Mouse (Mus musculus) midbrain, embryonic 16.5 days (tissue): ENCODE measurements at regions not wholly inside any gene's neighbourhood (a gene's known extent, or its start where the extent isn't known, plus 50 kb on each side); places are given as distances from the start of the nearest gene placed in this dataset.

Experiments used
- ATAC-seq: fragments of 200-750 bp; cut with Nextera tagmentation; 2 replicates; pipeline ENCODE4 v1.8.0; 2017; ENCODE audit warnings: moderate TSS enrichment
- H3K27ac ChIP-seq: fragments of 300-500 bp; sonication (generic); 2 replicates; pipeline ENCODE4 v1.5.1; 2014; ENCODE audit warnings: mild to moderate bottlenecking, low read length, mixed read lengths
- H3K27me3 ChIP-seq: fragments of 300-500 bp; sonication (generic); 2 replicates; pipeline ENCODE4 v1.6.1; 2014; ENCODE audit warnings: low read depth, low read length, mixed read lengths; ENCODE audit not compliant: control insufficient read depth, insufficient read depth
- H3K36me3 ChIP-seq: fragments of 300-500 bp; sonication (generic); 2 replicates; pipeline ENCODE4 v1.6.1; 2014; ENCODE audit warnings: mild to moderate bottlenecking, low read length, moderate library complexity, mixed read lengths; ENCODE audit not compliant: control insufficient read depth, insufficient read depth
- H3K4me1 ChIP-seq: fragments of 300-500 bp; sonication (generic); 2 replicates; pipeline ENCODE4 v1.6.1; 2014; ENCODE audit warnings: mild to moderate bottlenecking, low read length, mixed read lengths; ENCODE audit not compliant: control insufficient read depth, insufficient read depth
- H3K4me2 ChIP-seq: fragments of 300-500 bp; sonication (generic); 2 replicates; pipeline ENCODE4 v1.6.1; 2014; ENCODE audit warnings: mild to moderate bottlenecking, low read length, mixed read lengths
- H3K4me3 ChIP-seq: fragments of 300-500 bp; sonication (generic); 2 replicates; pipeline ENCODE4 v1.5.1; 2014; ENCODE audit warnings: low read depth, mild to moderate bottlenecking, low read length, moderate library complexity, mixed read lengths
- H3K9ac ChIP-seq: fragments of 300-500 bp; sonication (generic); 2 replicates; pipeline ENCODE4 v1.6.1; 2014; ENCODE audit warnings: low read depth, low read length, mixed read lengths
- H3K9me3 ChIP-seq: fragments of 300-500 bp; sonication (generic); replicated peaks from 2 replicates; pipeline ENCODE4 v1.6.1; 2014; ENCODE audit warnings: mild to moderate bottlenecking, low read length, mixed read lengths; ENCODE audit not compliant: control insufficient read depth, poor library complexity, severe bottlenecking
- WGBS: fragments of 180-500 bp; shearing (Covaris S2); extraction: QIAGEN DNeasy Blood & Tissue Kit; methylation state at CpG from one replicate; pipeline ENCODE4 v1.1.7; 2014; 5-methylcytosine and 5-hydroxymethylcytosine counted together

GRCm38 (mm10) chr5:80326986-80327385, 693.0 kb upstream of the Adgrl3 start:
- H3K4me3 ChIP-seq = no peak overlapping the region
- H3K9ac ChIP-seq = no peak overlapping the region
- H3K27ac ChIP-seq = no peak overlapping the region
- no peaks in the 10 kb centered on the region for H3K36me3 ChIP-seq
- H3K9me3 ChIP-seq = no peaks in the 10 kb centered on the region
- 92% methylated on average over 1 of the region's 1 CpGs for WGBS
- no peaks in the 10 kb centered on the region for H3K4me1 ChIP-seq
- ATAC-seq = no peak
- no peaks in the 10 kb centered on the region for H3K27me3 ChIP-seq
- no peak overlapping the region for H3K4me2 ChIP-seq

GRCm38 (mm10) chr5:80345155-80345554, 674.8 kb upstream of the Adgrl3 start:
- Histone ChIP-seq H3K4me3 (no peak overlapping the region), H3K27ac (no peak overlapping the region), H3K4me1 (no peaks in the 10 kb centered on the region), H3K36me3 (no peaks in the 10 kb centered on the region), H3K9me3 (no peaks in the 10 kb centered on the region), H3K27me3 (no peaks in the 10 kb centered on the region), H3K4me2 (no peak overlapping the region), H3K9ac (no peak overlapping the region)
- 89% methylated on average over 4 of the region's 4 CpGs for WGBS
- no peak for ATAC-seq

- Histone ChIP-seq H3K27ac (no peak overlapping the region), H3K4me1 (no peaks in the 10 kb centered on the region), H3K4me2 (no peak overlapping the region), H3K36me3 (no peaks in the 10 kb centered on the region), H3K9me3 (no peaks in the 10 kb centered on the region), H3K4me3 (no peak overlapping the region), H3K27me3 (no peaks in the 10 kb centered on the region), H3K9ac (no peak overlapping the region)
- no peak for ATAC-seq
- 100% methylated on average over 1 of the region's 1 CpGs for WGBS
Measured at GRCm38 (mm10) chr5:80358271-80358670, 661.7 kb upstream of the Adgrl3 start.

- Histone ChIP-seq H3K9ac (no peak overlapping the region), H3K9me3 (no peaks in the 10 kb centered on the region), H3K27ac (no peak overlapping the region), H3K4me2 (no peak overlapping the region), H3K36me3 (no peaks in the 10 kb centered on the region), H3K4me1 (no peaks in the 10 kb centered on the region), H3K4me3 (no peak overlapping the region), H3K27me3 (no peaks in the 10 kb centered on the region)
- ATAC-seq = no peak
- 32% methylated on average over 3 of the region's 3 CpGs for WGBS
Measured at GRCm38 (mm10) chr5:80393656-80394055, 626.3 kb upstream of the Adgrl3 start.

GRCm38 (mm10) chr5:80402666-80403065, 617.3 kb upstream of the Adgrl3 start:
- peaks cover 2% of the 10 kb centered on the region; the same call in 1 of the 2 replicates for H3K9me3 ChIP-seq
- H3K27ac ChIP-seq = no peak overlapping the region
- H3K4me2 ChIP-seq = no peak overlapping the region
- no peaks in the 10 kb centered on the region for H3K36me3 ChIP-seq
- no peak overlapping the region for H3K9ac ChIP-seq
- H3K4me1 ChIP-seq = no peaks in the 10 kb centered on the region
- no peaks in the 10 kb centered on the region for H3K27me3 ChIP-seq
- ATAC-seq = peak; percentile 82
- H3K4me3 ChIP-seq = no peak overlapping the region

GRCm38 (mm10) chr5:80416116-80416515, 603.8 kb upstream of the Adgrl3 start:
- no peaks in the 10 kb centered on the region for H3K27me3 ChIP-seq
- no peak overlapping the region for H3K27ac ChIP-seq
- H3K4me1 ChIP-seq = no peaks in the 10 kb centered on the region
- ATAC-seq = no peak
- H3K9me3 ChIP-seq = no peaks in the 10 kb centered on the region
- H3K4me2 ChIP-seq = no peak overlapping the region
- no peak overlapping the region for H3K4me3 ChIP-seq
- H3K36me3 ChIP-seq = no peaks in the 10 kb centered on the region
- no peak overlapping the region for H3K9ac ChIP-seq
- WGBS = 95% methylated on average over 5 of the region's 5 CpGs
